Mouse (Mus musculus): ENCODE data around the gene Hist2h3b. TPM values are rescaled to one million over a fixed set of nuclear protein-coding genes. Genes with fewer than 3 reads are reported as not detected.

Gene Hist2h3b
- polyA plus RNA-seq, 1 experiment: 7.5 TPM

DNA sequence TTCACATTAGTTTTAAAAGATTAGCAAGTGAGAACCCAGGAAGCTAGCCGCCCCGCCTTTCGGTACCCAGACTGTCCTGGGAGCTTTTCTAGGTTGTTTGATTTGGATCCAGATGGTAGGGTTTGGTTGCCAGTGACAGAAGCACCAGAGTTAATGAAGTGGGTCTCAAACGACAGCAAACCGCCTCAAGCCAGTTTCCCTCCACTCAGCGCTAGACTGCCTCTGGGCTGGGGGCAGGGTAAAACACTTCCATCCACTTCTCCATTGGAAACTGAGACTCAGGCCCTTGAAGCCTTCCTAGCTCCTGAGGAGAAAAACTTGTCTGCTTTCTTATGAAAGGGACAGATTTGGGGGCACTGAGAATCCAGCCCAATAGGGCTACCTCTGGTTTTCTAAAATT lies 24.2 kb downstream of the Hist2h3b start:
- Histone ChIP-seq H3K4me3 (ENCODE audit: insufficient read depth, low read length) (no peak overlapping the region), H3K27ac (ENCODE audit: insufficient read depth, low read length) (no peak overlapping the region), H3K4me1 (ENCODE audit: control insufficient read depth, insufficient read depth, low read length) (no peaks in the 10 kb centered on the region)
- TF ChIP-seq CTCF (IDR thresholded peaks at IDR 0.05; ENCODE audit: borderline replicate concordance, insufficient read depth, low read length) (no peak), POLR2A (IDR thresholded peaks at IDR 0.05; ENCODE audit: low read depth, low read length) (no peak)

DNA sequence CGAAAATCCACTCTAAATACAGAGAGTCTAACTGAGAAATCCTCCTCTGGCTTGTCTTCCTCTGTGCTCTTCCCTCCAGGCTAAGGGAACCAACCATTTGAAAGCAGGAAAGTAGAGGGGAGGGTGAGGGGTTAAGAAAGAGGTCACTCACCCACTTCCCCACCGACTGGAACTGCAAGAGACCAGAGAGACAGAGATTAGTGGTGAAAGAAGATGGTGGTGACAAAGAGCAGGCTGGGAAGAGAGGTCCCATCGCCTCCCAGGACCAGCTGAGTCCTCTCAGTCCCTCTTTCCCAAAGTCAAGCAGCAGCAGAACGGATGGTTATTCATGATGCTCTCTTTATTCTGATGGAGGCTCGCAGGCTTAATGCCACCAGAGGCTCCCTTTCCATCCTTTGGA lies 24.9 kb downstream of the Hist2h3b start:
- TF ChIP-seq POLR2A (IDR thresholded peaks at IDR 0.05; ENCODE audit: low read depth, low read length) (no peak), CTCF (IDR thresholded peaks at IDR 0.05; ENCODE audit: borderline replicate concordance, insufficient read depth, low read length) (no peak)

DNA sequence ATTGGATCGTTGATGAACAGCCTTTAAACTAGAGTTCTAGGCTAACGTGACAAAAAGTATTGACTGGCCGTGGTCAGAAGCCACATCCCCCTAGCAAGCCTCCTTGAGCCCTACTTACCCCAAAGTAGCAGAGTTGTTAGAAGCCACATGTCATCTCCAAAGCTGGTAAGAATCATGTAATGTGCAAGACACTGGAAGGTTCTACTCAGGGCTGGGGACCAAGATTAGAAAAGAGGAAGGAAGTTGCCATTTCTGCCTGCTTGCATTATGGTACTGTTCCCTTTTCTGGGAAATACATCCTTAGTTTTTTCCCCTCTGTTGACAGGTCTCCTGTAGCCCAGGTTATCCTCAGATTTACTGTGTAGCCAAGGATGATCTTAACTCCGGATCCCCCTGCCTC lies 25.3 kb downstream of the Hist2h3b start, which contains the start of gene Fcgr1:
TSS of gene Fcgr1 (minus strand) at position 183 of the 400 bp plus-strand sequence.
- no peak for TF ChIP-seq POLR2A (IDR thresholded peaks at IDR 0.05; ENCODE audit: low read depth, low read length)
- TF ChIP-seq CTCF (IDR thresholded peaks at IDR 0.05; ENCODE audit: borderline replicate concordance, insufficient read depth, low read length): no peak
- Histone ChIP-seq H3K4me3 (ENCODE audit: insufficient read depth, low read length) (no peak within 1 kb of the TSS), H3K4me1 (ENCODE audit: control insufficient read depth, insufficient read depth, low read length) (no peaks in the 10 kb centered on the region), H3K27ac (ENCODE audit: insufficient read depth, low read length) (no peak within 1 kb of the TSS)

More for the DNA sequence above, 24.9 kb downstream of the Hist2h3b start:
- Histone ChIP-seq H3K4me3 (ENCODE audit: insufficient read depth, low read length) (no peak overlapping the region), H3K4me1 (ENCODE audit: control insufficient read depth, insufficient read depth, low read length) (no peaks in the 10 kb centered on the region), H3K27ac (ENCODE audit: insufficient read depth, low read length) (no peak overlapping the region)

DNA sequence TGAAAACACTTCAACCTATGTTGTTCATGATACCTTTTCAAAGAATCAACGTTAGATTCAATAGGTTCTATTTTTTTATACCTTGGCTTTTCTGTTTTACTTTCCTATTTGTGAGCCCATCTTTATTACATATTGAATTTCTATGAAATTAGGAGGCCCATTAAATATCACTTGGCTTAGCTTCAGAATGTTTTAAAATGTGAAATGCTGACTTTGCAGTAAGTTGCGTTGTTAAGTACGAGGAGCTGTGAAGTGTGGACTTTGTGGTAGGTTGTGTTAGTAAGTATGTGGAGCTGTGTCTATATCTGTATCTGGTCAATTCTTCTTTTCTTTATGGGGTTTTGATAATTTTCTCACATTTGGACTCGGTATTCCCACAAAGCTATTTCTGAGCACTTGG lies 29.9 kb downstream of the Hist2h3b start:
- Histone ChIP-seq H3K4me3 (ENCODE audit: insufficient read depth, low read length) (no peak overlapping the region), H3K27ac (ENCODE audit: insufficient read depth, low read length) (no peak overlapping the region), H3K4me1 (ENCODE audit: control insufficient read depth, insufficient read depth, low read length) (no peaks in the 10 kb centered on the region)
- TF ChIP-seq POLR2A (IDR thresholded peaks at IDR 0.05; ENCODE audit: low read depth, low read length) (no peak), CTCF (IDR thresholded peaks at IDR 0.05; ENCODE audit: borderline replicate concordance, insufficient read depth, low read length) (no peak)

GRCm38 (mm10) chr3:96299562-96299961 lies 31.1 kb downstream of the Hist2h3b start:
- Histone ChIP-seq H3K27ac (ENCODE audit: insufficient read depth, low read length) (no peak overlapping the region), H3K4me3 (ENCODE audit: insufficient read depth, low read length) (no peak overlapping the region), H3K4me1 (ENCODE audit: control insufficient read depth, insufficient read depth, low read length) (no peaks in the 10 kb centered on the region)
- TF ChIP-seq CTCF (IDR thresholded peaks at IDR 0.05; ENCODE audit: borderline replicate concordance, insufficient read depth, low read length): no peak
- TF ChIP-seq POLR2A (IDR thresholded peaks at IDR 0.05; ENCODE audit: low read depth, low read length): no peak

DNA sequence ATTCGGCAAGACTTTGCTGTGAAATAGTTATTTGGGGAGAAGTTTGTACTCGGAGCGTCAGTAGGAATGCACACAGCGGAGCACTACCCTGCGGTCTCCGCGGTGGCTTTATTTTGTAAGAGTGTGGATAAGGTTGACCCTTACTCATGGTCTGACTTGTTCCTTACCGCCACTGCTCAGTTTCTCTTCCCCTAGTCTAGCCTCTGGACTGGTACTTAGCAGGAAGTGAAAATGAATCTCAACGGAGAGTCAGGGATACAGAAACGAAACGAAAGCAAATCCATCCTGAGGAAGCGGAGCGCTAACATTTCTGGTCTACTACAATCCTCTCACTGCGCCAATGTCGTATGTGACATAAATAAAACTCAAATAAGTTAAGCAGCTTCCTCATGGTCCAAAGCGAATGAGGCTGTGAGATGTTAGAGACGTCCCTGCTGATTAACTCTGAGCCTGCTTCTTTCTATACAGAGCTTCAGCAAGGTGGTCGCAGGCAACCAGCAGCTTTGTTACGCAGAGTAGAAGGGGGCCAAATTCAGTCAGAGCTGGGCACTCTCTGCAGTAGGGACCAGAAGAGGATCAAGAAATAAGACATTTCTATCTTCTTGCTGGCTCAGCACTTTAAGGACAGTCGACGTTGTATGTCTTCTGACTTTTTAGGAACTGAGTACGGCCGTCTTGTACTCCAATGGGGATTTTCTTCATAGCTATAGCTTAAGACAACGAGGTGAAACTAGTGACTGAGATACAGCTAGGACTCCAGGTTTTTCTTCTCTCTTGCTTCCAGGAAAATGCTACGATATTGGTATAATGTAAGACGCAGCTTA lies 32.5 kb downstream of the Hist2h3b start:
- no peaks in the 10 kb centered on the region for H3K4me1 ChIP-seq (ENCODE audit: control insufficient read depth, insufficient read depth, low read length)
- peak overlapping the region; percentile 25 for H3K4me3 ChIP-seq (ENCODE audit: insufficient read depth, low read length)
- H3K27ac ChIP-seq (ENCODE audit: insufficient read depth, low read length): no peak overlapping the region
- TF ChIP-seq CTCF (IDR thresholded peaks at IDR 0.05; ENCODE audit: borderline replicate concordance, insufficient read depth, low read length) (no peak), POLR2A (IDR thresholded peaks at IDR 0.05; ENCODE audit: low read depth, low read length) (no peak)

- no peak for TF ChIP-seq CTCF (IDR thresholded peaks at IDR 0.05; ENCODE audit: borderline replicate concordance, insufficient read depth, low read length)
- TF ChIP-seq POLR2A (IDR thresholded peaks at IDR 0.05; ENCODE audit: low read depth, low read length): no peak
- Histone ChIP-seq H3K27ac (ENCODE audit: insufficient read depth, low read length) (no peak overlapping the region), H3K4me3 (ENCODE audit: insufficient read depth, low read length) (no peak overlapping the region), H3K4me1 (ENCODE audit: control insufficient read depth, insufficient read depth, low read length) (no peaks in the 10 kb centered on the region)
These were observed 33.6 kb downstream of the Hist2h3b start for GRCm38 (mm10) chr3:96302076-96302475.

DNA sequence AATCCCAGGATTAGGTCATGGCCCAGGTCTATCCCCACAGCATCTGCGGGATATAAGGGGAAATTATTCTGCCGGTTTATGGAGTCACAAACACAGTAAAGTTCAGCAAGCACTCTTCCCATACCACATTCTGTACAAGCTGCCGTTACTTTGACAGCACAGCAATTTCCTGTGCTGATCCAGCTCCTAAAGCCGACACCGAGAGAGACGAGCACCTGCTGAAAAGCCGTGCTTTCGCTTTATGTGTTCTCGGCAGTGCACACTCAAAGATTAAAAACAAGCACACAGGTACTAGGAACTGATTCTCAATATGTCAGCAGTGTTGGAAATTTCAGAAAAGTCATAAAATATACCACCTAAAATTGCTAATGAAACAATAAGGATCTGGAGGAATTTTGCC lies 38.1 kb downstream of the Hist2h3b start:
- H3K4me3 ChIP-seq (ENCODE audit: insufficient read depth, low read length): no peak overlapping the region
- no peaks in the 10 kb centered on the region for H3K4me1 ChIP-seq (ENCODE audit: control insufficient read depth, insufficient read depth, low read length)
- no peak overlapping the region for H3K27ac ChIP-seq (ENCODE audit: insufficient read depth, low read length)
- no peak for TF ChIP-seq POLR2A (IDR thresholded peaks at IDR 0.05; ENCODE audit: low read depth, low read length)
- no peak for TF ChIP-seq CTCF (IDR thresholded peaks at IDR 0.05; ENCODE audit: borderline replicate concordance, insufficient read depth, low read length)

DNA sequence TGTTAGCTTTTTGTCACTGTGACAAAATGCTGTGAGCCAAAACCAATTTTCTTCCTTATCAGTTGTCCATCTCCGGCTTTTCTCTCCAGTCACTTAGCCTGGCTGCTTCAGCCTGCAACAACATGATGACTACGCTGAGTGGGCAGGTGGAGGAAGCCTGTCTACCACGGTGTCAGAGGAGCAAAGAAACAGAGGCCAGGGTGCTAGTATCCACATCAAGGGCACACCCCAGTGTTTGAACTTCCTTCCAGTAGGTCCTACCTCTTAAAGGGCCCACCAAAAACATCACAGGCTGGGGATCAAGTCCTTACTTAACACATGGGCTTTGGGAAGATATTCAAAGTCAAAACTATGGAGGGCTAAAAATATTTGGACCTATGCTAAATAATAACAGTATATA lies 41.0 kb downstream of the Hist2h3b start:
- TF ChIP-seq CTCF (IDR thresholded peaks at IDR 0.05; ENCODE audit: borderline replicate concordance, insufficient read depth, low read length) (no peak), POLR2A (IDR thresholded peaks at IDR 0.05; ENCODE audit: low read depth, low read length) (no peak)
- no peaks in the 10 kb centered on the region for H3K4me1 ChIP-seq (ENCODE audit: control insufficient read depth, insufficient read depth, low read length)
- no peak overlapping the region for H3K27ac ChIP-seq (ENCODE audit: insufficient read depth, low read length)
- no peak overlapping the region for H3K4me3 ChIP-seq (ENCODE audit: insufficient read depth, low read length)

GRCm38 (mm10) chr3:96312341-96313098 lies 44.1 kb downstream of the Hist2h3b start:
- H3K27ac ChIP-seq (ENCODE audit: insufficient read depth, low read length): no peak overlapping the region
- H3K4me1 ChIP-seq (ENCODE audit: control insufficient read depth, insufficient read depth, low read length): no peaks in the 10 kb centered on the region
- H3K4me3 ChIP-seq (ENCODE audit: insufficient read depth, low read length): no peak overlapping the region
- no peak for TF ChIP-seq POLR2A (IDR thresholded peaks at IDR 0.05; ENCODE audit: low read depth, low read length)
- no peak for TF ChIP-seq CTCF (IDR thresholded peaks at IDR 0.05; ENCODE audit: borderline replicate concordance, insufficient read depth, low read length)

Other genes starting within 250 kb of the Hist2h3b start
- 15.5 and 15.6 TPM in 2 replicates for gene Vps45, start 210.2 kb upstream of the Hist2h3b start, polyA plus RNA-seq (2011; ENCODE audit: insufficient read length, low read depth, missing spikeins)
- 26.0 and 30.0 TPM in 2 replicates for gene Otud7b, start 164.1 kb upstream of the Hist2h3b start, polyA plus RNA-seq (2011; ENCODE audit: insufficient read length, low read depth, missing spikeins)
- gene Mtmr11, start 106.7 kb upstream of the Hist2h3b start, polyA plus RNA-seq (2011; ENCODE audit: insufficient read length, low read depth, missing spikeins): 41.8 and 52.6 TPM in 2 replicates
- gene Sf3b4, start 96.3 kb upstream of the Hist2h3b start, polyA plus RNA-seq (2011; ENCODE audit: insufficient read length, low read depth, missing spikeins): 63.3 and 70.6 TPM in 2 replicates
- 1.8 and 2.0 TPM in 2 replicates for gene Sv2a, start 87.5 kb upstream of the Hist2h3b start, polyA plus RNA-seq (2011; ENCODE audit: insufficient read length, low read depth, missing spikeins)
- 9.6 and 10.4 TPM in 2 replicates for gene Bola1, start 48.9 kb upstream of the Hist2h3b start, polyA plus RNA-seq (2011; ENCODE audit: insufficient read length, low read depth, missing spikeins)
- not detected in 2 replicates for gene Hist2h2ab, start 48.8 kb upstream of the Hist2h3b start, polyA plus RNA-seq (2011; ENCODE audit: insufficient read length, low read depth, missing spikeins)
- 4.4 and 5.3 TPM in 2 replicates for gene Hist2h2ac, start 47.8 kb upstream of the Hist2h3b start, polyA plus RNA-seq (2011; ENCODE audit: insufficient read length, low read depth, missing spikeins)
- 1.1 and 1.2 TPM in 2 replicates for gene Hist2h2be, start 47.5 kb upstream of the Hist2h3b start, polyA plus RNA-seq (2011; ENCODE audit: insufficient read length, low read depth, missing spikeins)
- 10.0 and 16.5 TPM in 2 replicates for gene Hist2h3c2, start 29.5 kb upstream of the Hist2h3b start, polyA plus RNA-seq (2011; ENCODE audit: insufficient read length, low read depth, missing spikeins)
- not detected in 2 replicates for gene Hist2h2aa2, start 28.4 kb upstream of the Hist2h3b start, polyA plus RNA-seq (2011; ENCODE audit: insufficient read length, low read depth, missing spikeins)
- 9.2 and 11.1 TPM in 2 replicates for gene Hist2h2aa1, start 23.2 kb upstream of the Hist2h3b start, polyA plus RNA-seq (2011; ENCODE audit: insufficient read length, low read depth, missing spikeins)
- not detected in 2 replicates for gene Hist2h3c1, start 22.0 kb upstream of the Hist2h3b start, polyA plus RNA-seq (2011; ENCODE audit: insufficient read length, low read depth, missing spikeins)
- 2.5 and 3.7 TPM in 2 replicates for gene Hist2h4, start 5.3 kb upstream of the Hist2h3b start, polyA plus RNA-seq (2011; ENCODE audit: insufficient read length, low read depth, missing spikeins)
- 11.0 and 16.1 TPM in 2 replicates for gene Hist2h2bb, start 1.1 kb downstream of the Hist2h3b start, polyA plus RNA-seq (2011; ENCODE audit: insufficient read length, low read depth, missing spikeins)
- gene Fcgr1, start 25.3 kb downstream of the Hist2h3b start, polyA plus RNA-seq (2011; ENCODE audit: insufficient read length, low read depth, missing spikeins): 0.61 TPM in 1 of 2 replicates, not detected in the other
- not detected in 2 replicates for gene BC107364, start 183.7 kb downstream of the Hist2h3b start, polyA plus RNA-seq (2011; ENCODE audit: insufficient read length, low read depth, missing spikeins)

Measured in embryonic fibroblast, embryonic 13.5 days (primary cell).